Mouse (Mus musculus) liver, postnatal 0 days (tissue): Measurements from ENCODE around the gene Ifna12.

Source experiments
- CTCF ChIP-seq: sonication (generic); IDR thresholded peaks from 2 replicates; pipeline ENCODE4 v1.5.1; 2016; ENCODE audit warnings: antibody characterized with exemption, low read depth
- EP300 ChIP-seq: IDR thresholded peaks from 2 replicates; pipeline ENCODE4 v1.6.1; 2016; ENCODE audit warnings: antibody characterized with exemption, low read depth, mild to moderate bottlenecking

GRCm38 (mm10) chr4:88571698-88572097 lies 31.5 kb downstream of the Ifna12 start, which contains the start of gene Ifna14:
- no peak for TF ChIP-seq CTCF
- TF ChIP-seq EP300: no peak
